Mouse (Mus musculus) CH12.LX (cell line): ENCODE measurements around the gene Opcml. TPM values are rescaled to one million over a fixed set of nuclear protein-coding genes. Genes with fewer than 3 reads are reported as not detected.

ENCODE experiments used
- DNase-seq: peaks from one replicate; pipeline ENCODE4 v3.0.0-alpha.2; 2013; ENCODE audit errors: extremely low read depth
- H3K27ac ChIP-seq: 2 replicates; pipeline ENCODE4 v1.5.1; 2012; ENCODE audit warnings: low read depth, mild to moderate bottlenecking, control low read depth, moderate library complexity; ENCODE audit not compliant: insufficient read depth
- H3K27me3 ChIP-seq: replicated peaks from 2 replicates; pipeline ENCODE3; 2012; ENCODE audit warnings: inconsistent platforms
- H3K36me3 ChIP-seq, 2 experiments: replicated peaks in 1 of 2; 2 replicates each; pipeline versions ENCODE3 to v1.6.1; 2012; ENCODE audit warnings: inconsistent platforms in 1 of 2, low read length in 1 of 2, mild to moderate bottlenecking in 1 of 2, mixed read lengths in 1 of 2, moderate library complexity in 1 of 2; ENCODE audit not compliant: control insufficient read depth in 1 of 2, insufficient read depth in 1 of 2
- H3K4me1 ChIP-seq, 2 experiments: 2 replicates each; pipeline ENCODE4 v1.6.1; 2012; ENCODE audit warnings: inconsistent platforms in 1 of 2, moderate library complexity in 1 of 2; ENCODE audit not compliant: insufficient read depth in 2 of 2, control insufficient read depth in 1 of 2
- H3K4me2 ChIP-seq: 2 replicates; pipeline ENCODE4 v1.6.1; 2012; ENCODE audit warnings: low read depth, mild to moderate bottlenecking, control low read depth; ENCODE audit not compliant: poor library complexity, insufficient read depth, severe bottlenecking
- H3K4me3 ChIP-seq, 3 experiments: fragments of 150-350 bp in 1 of 3; sonication (generic) in 1 of 3; replicated peaks in 1 of 3; 2 replicates each; pipeline versions ENCODE3 to v1.5.1; 2011 to 2012; ENCODE audit warnings: low read depth in 2 of 3, low read length in 2 of 3, mild to moderate bottlenecking in 2 of 3, moderate library complexity in 2 of 3, control low read depth in 1 of 3, improper control_type of control experiment in 1 of 3, inconsistent platforms in 1 of 3, mixed read lengths in 1 of 3; ENCODE audit not compliant: poor library complexity in 1 of 3
- H3K79me2 ChIP-seq: replicated peaks from 2 replicates; pipeline ENCODE4 v1.6.1; 2012; ENCODE audit warnings: mild to moderate bottlenecking, moderate library complexity; ENCODE audit not compliant: control insufficient read depth, poor library complexity, insufficient read depth, severe bottlenecking; ENCODE audit errors: extremely low read depth
- H3K9ac ChIP-seq: 2 replicates; pipeline ENCODE4 v1.6.1; 2012; ENCODE audit warnings: low read depth, mild to moderate bottlenecking, control low read depth, moderate library complexity; ENCODE audit not compliant: insufficient read depth
- H3K9me3 ChIP-seq: replicated peaks from 2 replicates; pipeline ENCODE3; 2012; ENCODE audit warnings: low read length, inconsistent platforms, mixed read lengths
- BHLHE40 ChIP-seq: IDR thresholded peaks from 2 replicates; pipeline ENCODE4 v1.6.1; 2011; ENCODE audit warnings: mild to moderate bottlenecking, low read depth, low read length, improper control_type of control experiment
- E2F4 ChIP-seq: IDR thresholded peaks from 2 replicates; pipeline ENCODE4 v1.6.1; 2011; ENCODE audit warnings: low read depth, low read length, improper control_type of control experiment; ENCODE audit not compliant: insufficient replicate concordance
- ELF1 ChIP-seq: IDR thresholded peaks from 2 replicates; pipeline ENCODE4 v1.6.1; 2014; ENCODE audit warnings: low read depth, mild to moderate bottlenecking, inconsistent platforms, low read length, improper control_type of control experiment
- EP300 ChIP-seq: IDR thresholded peaks from 2 replicates; pipeline ENCODE4 v1.6.1; 2011; ENCODE audit warnings: low read length, improper control_type of control experiment
- GABPA ChIP-seq: IDR thresholded peaks from 2 replicates; pipeline ENCODE4 v1.6.1; 2012; ENCODE audit warnings: low read depth, low read length, improper control_type of control experiment, inconsistent platforms; ENCODE audit not compliant: insufficient replicate concordance
- HCFC1 ChIP-seq: IDR thresholded peaks from 2 replicates; pipeline ENCODE4 v1.6.1; 2012; ENCODE audit warnings: low read depth, mild to moderate bottlenecking, inconsistent platforms, low read length, improper control_type of control experiment
- JUND ChIP-seq: conservative IDR thresholded peaks from 2 replicates; pipeline ENCODE4 v1.6.1; 2011; ENCODE audit warnings: low read depth, low read length, improper control_type of control experiment
- KAT2A ChIP-seq: IDR thresholded peaks from 2 replicates; pipeline ENCODE4 v1.6.1; 2012; ENCODE audit warnings: low read length, improper control_type of control experiment, inconsistent platforms; ENCODE audit not compliant: insufficient replicate concordance
- MXI1 ChIP-seq: IDR thresholded peaks from 2 replicates; pipeline ENCODE4 v1.6.1; 2011; ENCODE audit warnings: mild to moderate bottlenecking, low read depth, low read length, improper control_type of control experiment
- NELFE ChIP-seq: IDR thresholded peaks from 2 replicates; pipeline ENCODE4 v1.6.1; 2011; ENCODE audit warnings: low read depth, low read length, improper control_type of control experiment
- POLR2AphosphoS2 ChIP-seq: IDR thresholded peaks from 2 replicates; pipeline ENCODE4 v1.6.1; 2011; ENCODE audit warnings: low read depth, low read length, improper control_type of control experiment
- RAD21 ChIP-seq: IDR thresholded peaks from 2 replicates; pipeline ENCODE4 v1.6.1; 2011; ENCODE audit warnings: low read depth, mild to moderate bottlenecking, low read length, improper control_type of control experiment, moderate library complexity
- SIN3A ChIP-seq: IDR thresholded peaks from 2 replicates; pipeline ENCODE4 v1.6.1; 2012; ENCODE audit warnings: low read length, improper control_type of control experiment, inconsistent platforms
- SMC3 ChIP-seq: IDR thresholded peaks from 2 replicates; pipeline ENCODE4 v1.6.1; 2011; ENCODE audit warnings: low read depth, low read length, improper control_type of control experiment
- TBP ChIP-seq: conservative IDR thresholded peaks from 2 replicates; pipeline ENCODE4 v1.6.1; 2011; ENCODE audit warnings: low read depth, low read length, improper control_type of control experiment
- USF1 ChIP-seq: IDR thresholded peaks from 2 replicates; pipeline ENCODE4 v1.6.1; 2014; ENCODE audit warnings: low read depth, mild to moderate bottlenecking, inconsistent platforms, low read length, improper control_type of control experiment
- USF2 ChIP-seq: conservative IDR thresholded peaks from 2 replicates; pipeline ENCODE4 v1.6.1; 2011; ENCODE audit warnings: low read depth, low read length, improper control_type of control experiment
- ZKSCAN1 ChIP-seq: IDR thresholded peaks from 2 replicates; pipeline ENCODE4 v1.6.1; 2012; ENCODE audit warnings: low read depth, inconsistent platforms, low read length, improper control_type of control experiment, borderline replicate concordance
- ZMIZ1 ChIP-seq: IDR thresholded peaks from 2 replicates; pipeline ENCODE4 v1.6.1; 2012; ENCODE audit warnings: low read depth, mild to moderate bottlenecking, inconsistent platforms, low read length, improper control_type of control experiment
- dilution Hi-C: fragments of 300-500 bp; cut with MboI; formaldehyde crosslinking; loops from 2 replicates; pipeline ENCODE4 v1.14.3; 2020; ENCODE audit warnings: low sequenced_read_pairs; ENCODE audit not compliant: extremely low pct_unique_long_range_greater_than_20kb, extremely low pct_ligation_motif_present
- in situ Hi-C: fragments of 300-500 bp; cut with MboI; formaldehyde crosslinking; loops from 3 replicates; pipeline ENCODE4 v1.14.3; 2019; ENCODE audit warnings: low sequenced_read_pairs, low pct_ligation_motif_present, low pct_unique_long_range_greater_than_20kb, mixed read lengths
- polyA plus RNA-seq: library from polyadenylated mRNA; unstranded; fragments of >175 nt; gene quantifications from 2 replicates; pipeline ENCODE4 v1.2.1, GENCODE M21; 2012; ENCODE audit warnings: low read depth; ENCODE audit not compliant: insufficient read length
- total RNA-seq, 2 experiments: library from RNA; depleted of rRNA; stranded (reverse); fragments of 300-350 nt in 1 of 2; fragments of >200 nt in 1 of 2; gene quantifications; 2 replicates each; pipeline ENCODE4 v1.2.3; 2012 to 2014

Gene Opcml
- total and polyA plus RNA-seq, 3 experiments: 0.34 to 0.60 TPM; not detected in 1

GRCm38 (mm10) chr9:28587253-28587652 is 796.7 kb downstream of the Opcml start:
- H3K4me1 ChIP-seq: no peaks in the 10 kb centered on the region
- no peak overlapping the region for H3K27ac ChIP-seq
- no peak for TF ChIP-seq TBP
- no peak for TF ChIP-seq HCFC1
- no peak for TF ChIP-seq ZMIZ1
- no peak for TF ChIP-seq GABPA
- TF ChIP-seq MXI1: no peak
- no peak for TF ChIP-seq KAT2A
- TF ChIP-seq USF1: no peak
- TF ChIP-seq JUND: no peak
- no peak for TF ChIP-seq SIN3A
- TF ChIP-seq BHLHE40: no peak
- no peak for TF ChIP-seq EP300
- TF ChIP-seq RAD21: no peak
- TF ChIP-seq E2F4: no peak
- TF ChIP-seq SMC3: no peak
- TF ChIP-seq ELF1: no peak
- TF ChIP-seq NELFE: no peak
- no peak for TF ChIP-seq POLR2AphosphoS2
- TF ChIP-seq ZKSCAN1: no peak
- no peak for TF ChIP-seq USF2
- dilution Hi-C loops (no loop called here), in situ Hi-C loops (no loop called here)
- H3K79me2 ChIP-seq: no peaks in the 10 kb centered on the region
- H3K4me2 ChIP-seq: no peak overlapping the region
- peaks cover 13% of the 10 kb centered on the region for H3K9me3 ChIP-seq
- no peak for DNase-seq
- no peak overlapping the region for H3K9ac ChIP-seq
- no peak overlapping the region for H3K4me3 ChIP-seq
- H3K36me3 ChIP-seq: no peaks in the 10 kb centered on the region
- no peaks in the 10 kb centered on the region for H3K27me3 ChIP-seq

DNA sequence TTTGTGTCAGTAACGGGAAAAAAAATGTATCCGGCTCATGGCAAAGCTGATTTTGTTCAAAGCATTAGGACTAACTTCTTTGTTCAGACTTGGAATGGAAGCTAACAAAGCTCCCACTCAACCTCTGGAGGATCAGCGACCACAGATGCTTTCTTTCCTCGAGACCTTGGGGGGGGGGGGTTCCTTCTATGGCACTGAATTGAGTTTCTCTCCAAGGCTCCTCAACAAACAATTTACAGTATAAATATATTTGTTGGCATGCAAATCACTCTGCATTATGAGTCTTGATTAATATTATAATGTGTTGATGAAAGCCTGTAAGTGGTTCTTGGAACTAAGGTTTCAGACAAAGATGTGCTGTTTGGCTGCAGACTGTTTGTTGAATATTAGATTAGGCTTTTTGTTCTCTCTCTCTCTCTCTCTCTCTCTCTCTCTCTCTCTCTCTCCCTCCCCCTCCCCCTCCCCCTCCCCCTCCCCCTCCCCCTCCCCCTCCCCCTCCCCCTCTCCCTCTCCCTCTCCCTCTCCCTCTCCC is 797.3 kb downstream of the Opcml start:
- Histone ChIP-seq H3K79me2 (no peaks in the 10 kb centered on the region), H3K27me3 (no peaks in the 10 kb centered on the region), H3K4me2 (no peak overlapping the region), H3K4me3 (no peak overlapping the region), H3K9ac (no peak overlapping the region), H3K27ac (no peak overlapping the region)
- no peak for DNase-seq
- TF ChIP-seq MXI1 (no peak), ZKSCAN1 (no peak), USF2 (no peak)
- TF ChIP-seq, all 38 proteins: peak for 0
- Histone ChIP-seq H3K4me1 (no peaks in the 10 kb centered on the region), H3K9me3 (peaks cover 13% of the 10 kb centered on the region), H3K36me3 (no peaks in the 10 kb centered on the region)
- dilution Hi-C loops (no loop called here), in situ Hi-C loops (no loop called here)
